Mouse (Mus musculus) CH12.LX (cell line): ENCODE measurements around the gene Tent4b. TPM values are rescaled to one million over a fixed set of nuclear protein-coding genes. Genes with fewer than 3 reads are reported as not detected.
A peak's percentile ranks its signal among the peaks of the same experiment; 100 is the strongest.

Experiments
- DNase-seq: peaks from one replicate; pipeline ENCODE4 v3.0.0-alpha.2; 2013; ENCODE audit errors: extremely low read depth
- H3K27ac ChIP-seq: 2 replicates; pipeline ENCODE4 v1.5.1; 2012; ENCODE audit warnings: low read depth, mild to moderate bottlenecking, control low read depth, moderate library complexity; ENCODE audit not compliant: insufficient read depth
- H3K27me3 ChIP-seq: replicated peaks from 2 replicates; pipeline ENCODE3; 2012; ENCODE audit warnings: inconsistent platforms
- H3K36me3 ChIP-seq, 2 experiments: replicated peaks in 1 of 2; 2 replicates each; pipeline versions ENCODE3 to v1.6.1; 2012; ENCODE audit warnings: inconsistent platforms in 1 of 2, low read length in 1 of 2, mild to moderate bottlenecking in 1 of 2, mixed read lengths in 1 of 2, moderate library complexity in 1 of 2; ENCODE audit not compliant: control insufficient read depth in 1 of 2, insufficient read depth in 1 of 2
- H3K4me1 ChIP-seq, 2 experiments: 2 replicates each; pipeline ENCODE4 v1.6.1; 2012; ENCODE audit warnings: inconsistent platforms in 1 of 2, moderate library complexity in 1 of 2; ENCODE audit not compliant: insufficient read depth in 2 of 2, control insufficient read depth in 1 of 2
- H3K4me2 ChIP-seq: 2 replicates; pipeline ENCODE4 v1.6.1; 2012; ENCODE audit warnings: low read depth, mild to moderate bottlenecking, control low read depth; ENCODE audit not compliant: poor library complexity, insufficient read depth, severe bottlenecking
- H3K4me3 ChIP-seq, 3 experiments: fragments of 150-350 bp in 1 of 3; sonication (generic) in 1 of 3; replicated peaks in 1 of 3; 2 replicates each; pipeline versions ENCODE3 to v1.5.1; 2011 to 2012; ENCODE audit warnings: low read depth in 2 of 3, low read length in 2 of 3, mild to moderate bottlenecking in 2 of 3, moderate library complexity in 2 of 3, control low read depth in 1 of 3, improper control_type of control experiment in 1 of 3, inconsistent platforms in 1 of 3, mixed read lengths in 1 of 3; ENCODE audit not compliant: poor library complexity in 1 of 3
- H3K79me2 ChIP-seq: replicated peaks from 2 replicates; pipeline ENCODE4 v1.6.1; 2012; ENCODE audit warnings: mild to moderate bottlenecking, moderate library complexity; ENCODE audit not compliant: control insufficient read depth, poor library complexity, insufficient read depth, severe bottlenecking; ENCODE audit errors: extremely low read depth
- H3K9ac ChIP-seq: 2 replicates; pipeline ENCODE4 v1.6.1; 2012; ENCODE audit warnings: low read depth, mild to moderate bottlenecking, control low read depth, moderate library complexity; ENCODE audit not compliant: insufficient read depth
- H3K9me3 ChIP-seq: replicated peaks from 2 replicates; pipeline ENCODE3; 2012; ENCODE audit warnings: low read length, inconsistent platforms, mixed read lengths
- BHLHE40 ChIP-seq: IDR thresholded peaks from 2 replicates; pipeline ENCODE4 v1.6.1; 2011; ENCODE audit warnings: mild to moderate bottlenecking, low read depth, low read length, improper control_type of control experiment
- CHD2 ChIP-seq: IDR thresholded peaks from 2 replicates; pipeline ENCODE4 v1.6.1; 2011; ENCODE audit warnings: low read length, improper control_type of control experiment
- CTCF ChIP-seq, 2 experiments: IDR thresholded peaks in 1 of 2; conservative IDR thresholded peaks in 1 of 2; 2 replicates each; pipeline ENCODE4 v1.5.1; 2011 to 2012; ENCODE audit warnings: low read depth in 2 of 2, low read length in 2 of 2, improper control_type of control experiment in 1 of 2, inconsistent platforms in 1 of 2, mild to moderate bottlenecking in 1 of 2, moderate library complexity in 1 of 2
- E2F4 ChIP-seq: IDR thresholded peaks from 2 replicates; pipeline ENCODE4 v1.6.1; 2011; ENCODE audit warnings: low read depth, low read length, improper control_type of control experiment; ENCODE audit not compliant: insufficient replicate concordance
- ELF1 ChIP-seq: IDR thresholded peaks from 2 replicates; pipeline ENCODE4 v1.6.1; 2014; ENCODE audit warnings: low read depth, mild to moderate bottlenecking, inconsistent platforms, low read length, improper control_type of control experiment
- EP300 ChIP-seq: IDR thresholded peaks from 2 replicates; pipeline ENCODE4 v1.6.1; 2011; ENCODE audit warnings: low read length, improper control_type of control experiment
- HCFC1 ChIP-seq: IDR thresholded peaks from 2 replicates; pipeline ENCODE4 v1.6.1; 2012; ENCODE audit warnings: low read depth, mild to moderate bottlenecking, inconsistent platforms, low read length, improper control_type of control experiment
- KAT2A ChIP-seq: IDR thresholded peaks from 2 replicates; pipeline ENCODE4 v1.6.1; 2012; ENCODE audit warnings: low read length, improper control_type of control experiment, inconsistent platforms; ENCODE audit not compliant: insufficient replicate concordance
- MAX ChIP-seq: IDR thresholded peaks from 2 replicates; pipeline ENCODE4 v1.6.1; 2011; ENCODE audit warnings: low read length, improper control_type of control experiment
- MEF2A ChIP-seq: IDR thresholded peaks from 2 replicates; pipeline ENCODE4 v1.6.1; 2014; ENCODE audit warnings: low read depth, mild to moderate bottlenecking, inconsistent platforms, low read length, improper control_type of control experiment, borderline replicate concordance
- MXI1 ChIP-seq: IDR thresholded peaks from 2 replicates; pipeline ENCODE4 v1.6.1; 2011; ENCODE audit warnings: mild to moderate bottlenecking, low read depth, low read length, improper control_type of control experiment
- MYC ChIP-seq: IDR thresholded peaks from 2 replicates; pipeline ENCODE4 v1.6.1; 2011; ENCODE audit warnings: low read depth, mild to moderate bottlenecking, improper control_type of control experiment, low read length
- NELFE ChIP-seq: IDR thresholded peaks from 2 replicates; pipeline ENCODE4 v1.6.1; 2011; ENCODE audit warnings: low read depth, low read length, improper control_type of control experiment
- PAX5 ChIP-seq: IDR thresholded peaks from 2 replicates; pipeline ENCODE4 v1.6.1; 2012; ENCODE audit warnings: low read length, inconsistent platforms, mixed read lengths
- POLR2A ChIP-seq: IDR thresholded peaks from 2 replicates; pipeline ENCODE4 v1.6.1; 2011; ENCODE audit warnings: low read depth, mild to moderate bottlenecking, improper control_type of control experiment, low read length
- RAD21 ChIP-seq: IDR thresholded peaks from 2 replicates; pipeline ENCODE4 v1.6.1; 2011; ENCODE audit warnings: low read depth, mild to moderate bottlenecking, low read length, improper control_type of control experiment, moderate library complexity
- SMC3 ChIP-seq: IDR thresholded peaks from 2 replicates; pipeline ENCODE4 v1.6.1; 2011; ENCODE audit warnings: low read depth, low read length, improper control_type of control experiment
- TBP ChIP-seq: conservative IDR thresholded peaks from 2 replicates; pipeline ENCODE4 v1.6.1; 2011; ENCODE audit warnings: low read depth, low read length, improper control_type of control experiment
- USF1 ChIP-seq: IDR thresholded peaks from 2 replicates; pipeline ENCODE4 v1.6.1; 2014; ENCODE audit warnings: low read depth, mild to moderate bottlenecking, inconsistent platforms, low read length, improper control_type of control experiment
- USF2 ChIP-seq: conservative IDR thresholded peaks from 2 replicates; pipeline ENCODE4 v1.6.1; 2011; ENCODE audit warnings: low read depth, low read length, improper control_type of control experiment
- ZMIZ1 ChIP-seq: IDR thresholded peaks from 2 replicates; pipeline ENCODE4 v1.6.1; 2012; ENCODE audit warnings: low read depth, mild to moderate bottlenecking, inconsistent platforms, low read length, improper control_type of control experiment
- dilution Hi-C: fragments of 300-500 bp; cut with MboI; formaldehyde crosslinking; loops from 2 replicates; pipeline ENCODE4 v1.14.3; 2020; ENCODE audit warnings: low sequenced_read_pairs; ENCODE audit not compliant: extremely low pct_unique_long_range_greater_than_20kb, extremely low pct_ligation_motif_present
- in situ Hi-C: fragments of 300-500 bp; cut with MboI; formaldehyde crosslinking; loops from 3 replicates; pipeline ENCODE4 v1.14.3; 2019; ENCODE audit warnings: low sequenced_read_pairs, low pct_ligation_motif_present, low pct_unique_long_range_greater_than_20kb, mixed read lengths
- polyA plus RNA-seq: library from polyadenylated mRNA; unstranded; fragments of >175 nt; gene quantifications from 2 replicates; pipeline ENCODE4 v1.2.1, GENCODE M21; 2012; ENCODE audit warnings: low read depth; ENCODE audit not compliant: insufficient read length
- total RNA-seq, 2 experiments: library from RNA; depleted of rRNA; stranded (reverse); fragments of 300-350 nt in 1 of 2; fragments of >200 nt in 1 of 2; gene quantifications; 2 replicates each; pipeline ENCODE4 v1.2.3; 2012 to 2014

Gene Tent4b
- total and polyA plus RNA-seq, 3 experiments, result 20.1 to 37.8 (median 27.9) TPM

GRCm38 (mm10) chr8:88292926-88293325, 93.9 kb downstream of the Tent4b start:
- H3K4me3 ChIP-seq, result no peak overlapping the region
- no peaks in the 10 kb centered on the region for H3K9me3 ChIP-seq
- 0 out of 2 replicates have a peak, but pooled peaks cover 4% of the 10 kb centered on the region for H3K79me2 ChIP-seq
- peaks cover 17 to 41% of the 10 kb centered on the region in 2 experiments for H3K36me3 ChIP-seq
- DNase-seq, result no peak
- H3K4me1 ChIP-seq, result peaks cover 29 to 85% of the 10 kb centered on the region in 2 experiments
- H3K27me3 ChIP-seq, result no peaks in the 10 kb centered on the region
- H3K9ac ChIP-seq, result no peak overlapping the region
- dilution Hi-C loops (no loop called here), in situ Hi-C loops (no loop called here)
- TF ChIP-seq MAX (no peak), MEF2A (no peak), BHLHE40 (no peak), MXI1 (no peak), POLR2A (no peak), ELF1 (no peak), HCFC1 (no peak), EP300 (no peak), E2F4 (no peak)
- H3K27ac ChIP-seq, result no peak overlapping the region
- no peak overlapping the region for H3K4me2 ChIP-seq

- in situ Hi-C loops, result no loop called here
- Histone ChIP-seq H3K36me3 (peaks cover 20 to 49% of the 10 kb centered on the region in 2 experiments), H3K9ac (peak overlapping the region; percentile 39), H3K27me3 (no peaks in the 10 kb centered on the region), H3K4me3 (peak overlapping the region; percentile 18 to 64 (median 60)), H3K9me3 (no peaks in the 10 kb centered on the region), H3K27ac (0 out of 2 replicates have a peak overlapping the region, but pooled peaks have one; percentile 21), H3K79me2 (0 out of 2 replicates have a peak, but pooled peaks cover 4% of the 10 kb centered on the region), H3K4me2 (peak overlapping the region; percentile 41), H3K4me1 (peaks cover 25 to 87% of the 10 kb centered on the region in 2 experiments)
- dilution Hi-C loops, result no loop called here
- no peak for TF ChIP-seq HCFC1
- TF ChIP-seq TBP, result peak; percentile 82
- no peak for TF ChIP-seq RAD21
- TF ChIP-seq PAX5, result no peak
- TF ChIP-seq POLR2A, result peak; percentile 60; the same call in 1 of the 2 replicates
- peak; percentile 58 for TF ChIP-seq USF2
- TF ChIP-seq MYC, result no peak
- peak; percentile 67 for TF ChIP-seq USF1
- TF ChIP-seq CTCF (conservative IDR thresholded peaks at IDR 0.05 in 1 of 2, IDR thresholded peaks at IDR 0.05 in 1 of 2; ENCODE audit: low read depth in 2 of 2, low read length in 2 of 2), result no peak
- TF ChIP-seq KAT2A, result no peak
- no peak for TF ChIP-seq SMC3
- peak; percentile 60; the same call in 1 of the 2 replicates for TF ChIP-seq CHD2
- peak; percentile 62; the same call in 1 of the 2 replicates for TF ChIP-seq MAX
- peak; percentile 31; the same call in 1 of the 2 replicates for TF ChIP-seq BHLHE40
- TF ChIP-seq ZMIZ1, result 0 out of 2 replicates have a peak, but pooled peaks have one; percentile 48
- TF ChIP-seq NELFE, result peak; percentile 63
- peak; percentile 61 for TF ChIP-seq ELF1
- no peak for TF ChIP-seq MEF2A
- peak; percentile 93 for DNase-seq
Measured at GRCm38 (mm10) chr8:88293590-88294356, 94.8 kb downstream of the Tent4b start.
